Mouse (Mus musculus) hindbrain, postnatal 0 days (tissue): Measurements from ENCODE around the gene Med16. TPM values are rescaled to one million over a fixed set of nuclear protein-coding genes. Genes with fewer than 3 reads are reported as not detected.
"Not testable (repeated sequence)": the region's sequence is repeated elsewhere in the genome, so short reads cannot be mapped to it uniquely, and the experiment has no call there.

ENCODE experiments used
- ATAC-seq: fragments of 200-750 bp; cut with Nextera tagmentation; 2 replicates; pipeline ENCODE4 v1.8.0; 2017; ENCODE audit warnings: mild to moderate bottlenecking, moderate TSS enrichment, moderate library complexity
- DNase-seq: peaks from one replicate; pipeline ENCODE4 v3.0.0-alpha.2; 2015; ENCODE audit warnings: low spot score
- H3K27ac ChIP-seq: fragments of 300-500 bp; sonication (generic); 2 replicates; pipeline ENCODE4 v1.5.1; 2014; ENCODE audit warnings: mild to moderate bottlenecking
- H3K27me3 ChIP-seq: fragments of 300-500 bp; sonication (generic); 2 replicates; pipeline ENCODE4 v1.6.1; 2014; ENCODE audit warnings: low read length, mixed read lengths; ENCODE audit not compliant: insufficient read depth
- H3K36me3 ChIP-seq: fragments of 300-500 bp; sonication (generic); 2 replicates; pipeline ENCODE4 v1.6.1; 2014; ENCODE audit warnings: low read length, mixed read lengths; ENCODE audit not compliant: insufficient read depth
- H3K4me1 ChIP-seq: fragments of 300-500 bp; sonication (generic); 2 replicates; pipeline ENCODE4 v1.6.1; 2014; ENCODE audit warnings: antibody characterized with exemption, low read length, mixed read lengths; ENCODE audit not compliant: insufficient read depth
- H3K4me2 ChIP-seq: fragments of 300-500 bp; sonication (generic); 2 replicates; pipeline ENCODE4 v1.6.1; 2014; ENCODE audit warnings: low read depth, mild to moderate bottlenecking, low read length, moderate library complexity, mixed read lengths
- H3K4me3 ChIP-seq: fragments of 300-500 bp; sonication (generic); 2 replicates; pipeline ENCODE4 v1.5.1; 2014; ENCODE audit warnings: low read length
- H3K9ac ChIP-seq: fragments of 300-500 bp; sonication (generic); replicated peaks from 2 replicates; pipeline ENCODE4 v1.6.1; 2014; ENCODE audit warnings: mild to moderate bottlenecking, low read length, moderate library complexity, mixed read lengths
- H3K9me3 ChIP-seq: fragments of 300-500 bp; sonication (generic); 2 replicates; pipeline ENCODE4 v1.6.1; 2016; ENCODE audit warnings: low read length, mixed read lengths
- CTCF ChIP-seq: IDR thresholded peaks from 2 replicates; pipeline ENCODE4 v1.5.1; 2016; ENCODE audit warnings: antibody characterized with exemption, control low read depth, low read depth
- WGBS: fragments of 180-500 bp; shearing (Covaris S2); extraction: QIAGEN DNeasy Blood & Tissue Kit; methylation state at CpG from one replicate; pipeline ENCODE4 v1.1.7; 2014; 5-methylcytosine and 5-hydroxymethylcytosine counted together
- polyA plus RNA-seq: library from polyadenylated mRNA; unstranded; fragments of >200 nt; fragmentation: Nextera tagmentation; extraction: Ambion mirVana; gene quantifications from 2 replicates; pipeline ENCODE4 v1.2.1, GENCODE M21; 2015
- total RNA-seq: library from RNA; depleted of rRNA; stranded (reverse); fragments of >200 nt; gene quantifications from 2 replicates; pipeline ENCODE4 v1.2.3, GENCODE M21; 2014

Med16 gene
- total and polyA plus RNA-seq, 2 experiments from 2014 or later: 48.4 to 82.2 TPM

DNA sequence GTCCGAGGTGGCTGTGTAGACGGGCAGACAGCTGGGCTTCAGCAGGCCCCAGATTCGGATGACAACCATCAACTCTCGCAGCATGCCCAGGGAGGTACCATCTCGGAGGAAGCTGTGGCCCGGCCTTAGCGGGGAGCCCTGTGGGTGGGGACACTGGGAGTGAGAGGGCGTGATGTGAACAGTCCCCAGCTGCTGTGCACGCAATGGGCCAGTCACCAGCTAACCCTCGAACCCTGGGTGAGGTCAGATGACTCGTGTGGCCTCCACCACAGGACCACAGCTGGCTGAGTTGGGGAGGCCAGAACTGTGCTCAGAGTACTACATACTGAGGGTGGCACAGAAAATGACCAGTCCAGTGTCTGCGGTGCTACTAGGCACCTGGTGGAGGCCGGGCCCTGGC, 11.9 kb downstream of the Med16 start:
- H3K4me3 ChIP-seq: no peak overlapping the region
- H3K36me3 ChIP-seq: peaks cover 19% of the 10 kb centered on the region; the same call in 1 of the 2 replicates
- H3K27ac ChIP-seq: no peak overlapping the region
- ATAC-seq: no peak
- WGBS: 82% methylated on average over 13 of the region's 13 CpGs
- H3K4me1 ChIP-seq: no peaks in the 10 kb centered on the region
- H3K27me3 ChIP-seq: no peaks in the 10 kb centered on the region
- TF ChIP-seq CTCF: no peak
- no peak for DNase-seq
- no peak overlapping the region for H3K4me2 ChIP-seq
- H3K9ac ChIP-seq: no peak overlapping the region
- H3K9me3 ChIP-seq: no peaks in the 10 kb centered on the region

DNA sequence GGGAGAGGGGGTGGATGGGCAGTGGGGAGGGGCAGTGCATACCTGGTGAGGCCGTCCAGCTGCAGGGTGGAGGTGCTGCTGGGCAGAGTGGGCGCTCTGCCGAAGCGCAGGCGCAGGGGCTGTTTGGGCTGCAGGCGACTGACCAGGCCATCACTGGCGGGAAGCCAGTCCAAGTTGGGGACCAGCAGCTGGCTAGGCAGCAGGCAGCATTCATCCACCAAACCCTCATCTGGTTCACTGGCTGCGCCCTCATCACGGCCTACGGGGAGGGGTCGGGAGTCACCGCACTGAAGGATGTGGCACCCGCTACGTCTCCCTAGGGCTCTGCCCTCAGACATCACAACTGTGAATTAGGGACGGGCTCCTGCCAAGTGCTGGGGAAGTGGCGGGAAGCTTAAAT, 12.4 kb downstream of the Med16 start:
- H3K36me3 ChIP-seq: peaks cover 19% of the 10 kb centered on the region; the same call in 1 of the 2 replicates
- no peak for ATAC-seq

DNA sequence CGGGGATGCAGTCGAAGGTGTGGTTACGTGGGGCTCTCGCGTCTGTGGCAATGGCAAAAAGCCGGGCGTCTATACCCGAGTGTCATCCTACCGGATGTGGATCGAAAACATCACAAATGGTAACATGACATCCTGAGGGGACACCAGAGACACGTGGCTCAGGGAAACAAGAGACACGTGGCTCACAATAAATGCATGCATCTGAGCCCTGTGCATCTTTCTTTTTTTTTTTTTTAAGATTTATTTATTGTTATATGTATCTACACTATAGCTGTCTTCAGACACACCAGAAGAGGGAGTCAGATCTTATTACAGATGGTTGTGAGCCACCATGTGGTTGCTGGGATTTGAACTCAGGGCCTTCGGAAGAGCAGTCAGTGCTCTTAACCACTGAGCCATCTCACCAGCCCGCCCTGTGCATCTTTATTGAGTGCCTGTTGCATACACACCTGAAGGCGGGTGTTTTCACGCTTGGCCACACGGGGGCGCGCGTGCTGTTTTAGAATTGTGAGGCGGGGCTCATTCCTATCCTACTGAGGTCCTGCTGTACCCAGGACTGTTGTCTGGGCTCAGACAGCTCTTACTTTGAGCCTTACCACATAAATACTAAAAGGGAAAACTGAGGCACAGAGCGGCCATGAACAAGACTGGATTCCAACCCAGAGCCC, 16.1 kb downstream of the Med16 start:
- peak; percentile 84 for DNase-seq
- H3K9ac ChIP-seq, H3K4me3 ChIP-seq, H3K4me2 ChIP-seq, H3K9me3 ChIP-seq, H3K27ac ChIP-seq, H3K27me3 ChIP-seq, H3K4me1 ChIP-seq: not testable (repeated sequence)
- 44% methylated on average over 22 of the region's 22 CpGs for WGBS
- peak; percentile 83 for TF ChIP-seq CTCF
- ATAC-seq: peak; percentile 67
- peaks cover 19% of the 10 kb centered on the region; the same call in 1 of the 2 replicates for H3K36me3 ChIP-seq

More for the DNA sequence above, 12.4 kb downstream of the Med16 start:
- H3K4me1 ChIP-seq: no peaks in the 10 kb centered on the region
- no peak overlapping the region for H3K4me2 ChIP-seq
- no peaks in the 10 kb centered on the region for H3K27me3 ChIP-seq
- no peak overlapping the region for H3K9ac ChIP-seq
- H3K4me3 ChIP-seq: no peak overlapping the region
- no peaks in the 10 kb centered on the region for H3K9me3 ChIP-seq
- no peak overlapping the region for H3K27ac ChIP-seq
- 72% methylated on average over 15 of the region's 16 CpGs for WGBS
- DNase-seq: peak; percentile 6
- TF ChIP-seq CTCF: no peak

DNA sequence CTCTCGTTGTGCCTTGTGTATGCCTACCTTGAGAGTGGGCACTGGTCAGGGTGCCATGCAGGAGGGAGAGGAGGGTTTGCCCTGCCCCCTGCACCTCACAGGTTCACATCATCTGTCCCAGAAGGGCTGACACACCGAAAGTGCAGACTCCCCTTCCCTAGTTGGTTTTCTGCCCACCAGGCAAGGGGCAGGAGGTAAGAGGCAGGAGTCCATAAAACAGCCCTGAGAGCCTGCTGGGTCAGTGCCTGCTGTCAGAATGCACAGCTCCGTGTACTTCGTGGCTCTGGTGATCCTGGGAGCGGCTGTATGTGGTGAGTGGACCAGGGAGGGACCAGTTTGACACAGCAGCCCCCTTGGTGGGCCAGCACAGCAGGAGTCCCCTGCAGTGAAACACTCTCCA, 18.1 kb downstream of the Med16 start, which contains the start of gene Cfd:
TSS of gene Cfd (plus strand) at position 184 of the 400 bp plus-strand sequence.
- peaks cover 6% of the 10 kb centered on the region; the same call in 1 of the 2 replicates for H3K36me3 ChIP-seq
- H3K4me3 ChIP-seq: no peak within 1 kb of the TSS
- H3K27ac ChIP-seq: no peak within 1 kb of the TSS
- no peak within 1 kb of the TSS for H3K4me2 ChIP-seq
- H3K27me3 ChIP-seq: no peaks in the 10 kb centered on the region
- ATAC-seq (no peak), DNase-seq (no peak)
- H3K4me1 ChIP-seq: no peaks in the 10 kb centered on the region
- TF ChIP-seq CTCF: no peak
- H3K9me3 ChIP-seq: no peaks in the 10 kb centered on the region
- 46% methylated on average over 5 of the region's 5 CpGs for WGBS
- H3K9ac ChIP-seq: no peak within 1 kb of the TSS

DNA sequence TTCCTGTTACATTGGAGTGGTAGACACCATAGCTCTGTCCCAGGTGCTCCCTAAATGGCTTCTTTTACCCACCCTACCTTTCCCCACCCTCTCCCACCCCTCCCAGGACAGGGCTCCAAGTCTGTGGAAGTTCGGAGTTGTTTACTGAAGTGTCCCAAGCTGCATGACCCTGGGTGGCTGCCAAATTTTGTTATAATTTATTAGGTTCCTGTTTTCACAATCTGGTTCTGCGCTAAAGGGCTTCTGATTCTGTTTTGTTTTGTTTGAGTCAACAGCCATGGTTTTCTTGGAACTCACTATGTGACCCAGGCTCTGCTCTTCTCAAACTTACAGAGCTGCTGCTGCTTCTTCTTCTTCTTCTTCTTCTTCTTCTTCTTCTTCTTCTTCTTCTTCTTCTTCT, 19.3 kb downstream of the Med16 start:
- DNase-seq (no peak), ATAC-seq (no peak)
- Histone ChIP-seq H3K27ac (no peak overlapping the region), H3K9ac (no peak overlapping the region), H3K36me3 (no peaks in the 10 kb centered on the region), H3K4me1 (no peaks in the 10 kb centered on the region), H3K9me3 (no peaks in the 10 kb centered on the region), H3K4me2 (no peak overlapping the region), H3K27me3 (no peaks in the 10 kb centered on the region), H3K4me3 (no peak overlapping the region)
- 78% methylated on average over 2 of the region's 2 CpGs for WGBS
- no peak for TF ChIP-seq CTCF

DNA sequence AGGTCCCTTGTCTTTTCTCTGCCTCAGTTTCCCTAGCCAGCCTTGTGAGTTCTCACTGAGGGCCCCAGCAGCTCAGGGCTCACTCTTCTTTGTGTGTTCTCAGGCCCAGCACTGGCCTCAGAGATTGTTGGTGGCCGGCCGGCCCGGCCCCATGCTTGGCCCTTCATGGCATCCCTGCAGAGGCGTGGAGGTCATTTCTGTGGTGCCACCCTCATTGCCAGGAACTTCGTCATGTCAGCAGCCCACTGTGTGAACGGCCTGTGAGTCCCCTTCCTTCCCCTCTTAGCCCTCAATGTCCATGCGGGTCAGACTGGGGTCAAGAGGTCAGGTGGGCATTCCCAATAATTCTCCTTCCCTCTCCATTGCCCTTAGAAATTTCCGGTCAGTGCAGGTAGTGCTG, 22.1 kb downstream of the Med16 start:
- H3K4me2 ChIP-seq: no peak overlapping the region

DNA sequence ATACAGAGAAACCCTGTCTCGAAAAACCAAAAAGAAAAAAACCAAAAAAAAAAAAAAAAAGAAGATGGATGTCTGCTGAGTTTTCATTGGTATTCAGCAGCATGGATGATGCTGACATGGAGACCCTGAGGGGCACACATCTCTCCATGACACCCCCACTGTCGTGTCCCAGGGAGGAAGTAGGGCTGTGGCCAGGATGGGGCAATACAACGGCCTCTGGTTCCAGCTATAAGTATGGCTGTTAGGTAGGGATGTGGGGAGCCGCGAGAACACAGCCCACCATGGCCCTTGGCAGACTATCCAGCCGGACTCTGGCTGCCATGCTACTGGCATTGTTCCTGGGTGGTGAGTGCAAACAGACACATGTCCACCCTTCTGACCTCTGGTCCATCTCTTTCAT, 22.7 kb downstream of the Med16 start, which contains the start of gene Elane:
TSS of gene Elane (plus strand) at position 194 of the 400 bp plus-strand sequence.
- no peak for DNase-seq
- Histone ChIP-seq H3K4me3 (no peak within 1 kb of the TSS), H3K36me3 (no peaks in the 10 kb centered on the region), H3K9ac (no peak within 1 kb of the TSS), H3K27me3 (peaks cover 5% of the 10 kb centered on the region; the same call in 1 of the 2 replicates), H3K27ac (no peak within 1 kb of the TSS), H3K4me2 (no peak within 1 kb of the TSS), H3K4me1 (no peaks in the 10 kb centered on the region), H3K9me3 (no peaks in the 10 kb centered on the region)
- ATAC-seq: no peak
- WGBS: 77% methylated on average over 6 of the region's 6 CpGs
- TF ChIP-seq CTCF: no peak

More for the DNA sequence above, 22.1 kb downstream of the Med16 start:
- ATAC-seq (no peak), DNase-seq (no peak)
- H3K4me3 ChIP-seq: no peak overlapping the region
- H3K36me3 ChIP-seq: no peaks in the 10 kb centered on the region
- no peak overlapping the region for H3K27ac ChIP-seq
- no peaks in the 10 kb centered on the region for H3K9me3 ChIP-seq
- TF ChIP-seq CTCF: no peak
- no peak overlapping the region for H3K9ac ChIP-seq
- WGBS: 86% methylated on average over 8 of the region's 8 CpGs
- no peaks in the 10 kb centered on the region for H3K4me1 ChIP-seq
- H3K27me3 ChIP-seq: 0 out of 2 replicates have a peak, but pooled peaks cover 5% of the 10 kb centered on the region

DNA sequence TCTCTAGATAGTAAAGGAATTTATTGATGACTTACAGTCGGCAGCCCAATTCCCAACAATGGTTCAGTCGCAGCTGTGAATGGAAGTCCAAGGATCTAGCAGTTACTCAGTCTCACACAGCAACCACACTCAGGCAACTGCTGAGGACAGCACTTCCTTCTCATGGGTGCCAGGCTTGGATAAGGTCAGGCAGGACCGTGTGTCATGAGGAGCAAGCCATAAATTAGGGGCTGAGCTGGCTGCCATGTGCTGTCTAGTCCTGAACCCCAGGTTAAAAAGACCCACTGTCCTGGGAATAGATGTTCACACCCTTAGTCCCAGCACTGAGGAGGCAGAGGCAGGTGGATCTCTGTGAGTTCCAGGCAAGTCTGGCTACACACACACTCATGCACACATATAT, 23.8 kb downstream of the Med16 start:
- not testable (repeated sequence) for H3K9ac ChIP-seq, ATAC-seq, H3K27me3 ChIP-seq, H3K4me2 ChIP-seq, H3K36me3 ChIP-seq, H3K9me3 ChIP-seq, H3K27ac ChIP-seq, H3K4me3 ChIP-seq, H3K4me1 ChIP-seq, DNase-seq
- 85% methylated on average over 2 of the region's 3 CpGs for WGBS
